Mouse (Mus musculus): ENCODE measurements around the gene Spata32.

- no peak for TF ChIP-seq CTCF (IDR thresholded peaks at IDR 0.05; ENCODE audit: low read depth)
- TF ChIP-seq EP300 (IDR thresholded peaks at IDR 0.05; ENCODE audit: low read depth) = no peak
Measured at GRCm38 (mm10) chr11:103257938-103258481, 39.8 kb upstream of the Spata32 start.

Measured in liver, postnatal 0 days (tissue).